8 mouse cellular contexts compared by ENCODE assay signal in genomic region chr11:31368965-31369647, GRCm38 (mm10). TPM values are rescaled to one million over a fixed set of nuclear protein-coding genes. Genes with fewer than 3 reads are reported as not detected.
A peak's percentile ranks its signal among the peaks of the same experiment; 100 is the strongest.
DNase-seq lines count a peak whose midpoint lies in the region; ATAC-seq lines count a peak whose summit lies in the region.

No protein-coding gene starts in this region.

- H3K9ac ChIP-seq in intestine, embryonic 15.5 days: peak overlapping the region; percentile 76
- peak overlapping the region; percentile 35 for H3K9ac ChIP-seq in midbrain, embryonic 15.5 days

- peak overlapping the region; percentile 71 for H3K27ac ChIP-seq in intestine, embryonic 15.5 days
- no peak overlapping the region for H3K27ac ChIP-seq in midbrain, embryonic 15.5 days

- peaks cover 13% of the 10 kb centered on the region; the same call in 1 of the 2 replicates for H3K4me1 ChIP-seq in intestine, embryonic 15.5 days (replicated peaks)
- peaks cover 26% of the 10 kb centered on the region for H3K4me1 ChIP-seq in midbrain, embryonic 15.5 days

- peaks cover 17% of the 10 kb centered on the region; the same call in 1 of the 2 replicates for H3K27me3 ChIP-seq in intestine, embryonic 15.5 days (replicated peaks)
- H3K27me3 ChIP-seq in midbrain, embryonic 15.5 days (replicated peaks): peaks cover 35% of the 10 kb centered on the region

- WGBS in intestine, embryonic 15.5 days: under 1% methylated on average over 48 of the region's 50 CpGs
- WGBS in midbrain, embryonic 15.5 days: under 1% methylated on average over 50 of the region's 50 CpGs

- H3K36me3 ChIP-seq in intestine, embryonic 15.5 days: no peaks in the 10 kb centered on the region
- no peaks in the 10 kb centered on the region for H3K36me3 ChIP-seq in midbrain, embryonic 15.5 days (replicated peaks)

- H3K4me2 ChIP-seq in intestine, embryonic 15.5 days (replicated peaks): peak overlapping the region; percentile 98
- peak overlapping the region; percentile 99 for H3K4me2 ChIP-seq in midbrain, embryonic 15.5 days

- peak; percentile 62 for DNase-seq in cerebellum, postnatal 10 days
- no peak for DNase-seq in cerebellum, adult 9-11 months
- DNase-seq in embryo, embryonic 9.5 days (ENCODE audit: extremely low spot score): peak; percentile 82
- DNase-seq in liver: peak; percentile 25
- peak; percentile 62 for DNase-seq in testis, postnatal 10 days (ENCODE audit: low spot score)

- ATAC-seq in granulocyte monocyte progenitor cell, adult 5-6 weeks (replicated peaks; ENCODE audit: poor library complexity, severe bottlenecking): peak; percentile 81
- peak; percentile 42 for ATAC-seq in intestine, embryonic 15.5 days
- peak; percentile 80 for ATAC-seq in midbrain, embryonic 15.5 days (replicated peaks)

- H3K4me3 ChIP-seq in intestine, embryonic 15.5 days (replicated peaks): peak overlapping the region; percentile 72
- H3K4me3 ChIP-seq in midbrain, embryonic 15.5 days: peak overlapping the region; percentile 52

- no peaks in the 10 kb centered on the region for H3K9me3 ChIP-seq in intestine, embryonic 15.5 days
- no peaks in the 10 kb centered on the region for H3K9me3 ChIP-seq in midbrain, embryonic 15.5 days

RNA-seq across cellular contexts. Expression of gene Stc2, which starts 0.8 kb away (rescaled TPM):
- total RNA-seq in granulocyte monocyte progenitor cell, adult 5-6 weeks (2014; fragmentation: Nextera tagmentation): not detected in 2 replicates
- 0.26 and 0.41 TPM in 2 replicates for total RNA-seq in granulocyte monocyte progenitor cell, adult 5-6 weeks (2017)
- 8.5 and 8.9 TPM in 2 replicates for polyA plus RNA-seq in intestine, embryonic 15.5 days (2015; fragmentation: Nextera tagmentation; extraction: Ambion mirVana)
- polyA plus RNA-seq in midbrain, embryonic 15.5 days (2015; fragmentation: Nextera tagmentation; extraction: Ambion mirVana): 0.92 and 1.1 TPM in 2 replicates
